Mouse (Mus musculus): Measurements from ENCODE around the gene Mfsd9.
"Not testable (repeated sequence)": the region's sequence is repeated elsewhere in the genome, so short reads cannot be mapped to it uniquely, and the experiment has no call there.

The Mfsd9 gene

DNA sequence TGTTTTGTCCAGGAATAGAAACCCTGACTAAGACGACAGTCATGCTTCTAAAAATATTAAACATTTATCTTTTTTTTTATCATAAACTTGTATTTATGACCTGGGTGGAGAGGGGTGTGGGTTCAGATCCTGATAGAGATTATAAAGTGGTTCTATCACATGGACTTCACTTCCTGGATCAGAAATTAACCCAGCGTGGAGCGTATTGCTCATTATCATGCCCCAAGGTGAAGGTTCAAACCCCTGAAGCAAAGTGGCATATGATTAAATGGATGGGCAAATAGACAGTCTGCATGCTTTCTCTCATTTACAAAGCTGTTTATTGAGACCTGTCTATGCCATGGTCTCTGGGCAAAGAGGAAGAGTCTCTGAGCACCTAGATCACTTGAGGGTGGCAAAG lies 13.7 kb downstream of the Mfsd9 start:
- DNase-seq, result no peak

DNA sequence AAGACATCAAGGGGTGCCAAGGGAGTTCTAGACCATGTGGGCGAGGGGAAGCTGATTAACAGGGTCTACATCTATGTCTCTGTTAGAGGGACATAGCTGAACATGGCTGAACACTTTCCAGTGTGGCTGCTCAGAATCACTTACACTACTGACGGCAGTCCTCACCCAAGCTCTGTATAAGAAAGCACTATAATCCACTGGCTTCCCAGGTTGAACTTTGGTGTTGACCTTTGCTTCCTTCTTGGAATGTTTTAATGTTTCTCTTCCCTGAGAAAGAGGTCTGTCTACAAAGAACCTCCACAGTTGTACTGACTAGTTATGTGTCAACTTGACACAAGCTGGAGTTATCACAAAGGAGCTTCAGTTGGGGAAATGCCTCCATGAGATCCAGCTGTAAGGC lies 14.4 kb downstream of the Mfsd9 start:
- no peak for DNase-seq

DNA sequence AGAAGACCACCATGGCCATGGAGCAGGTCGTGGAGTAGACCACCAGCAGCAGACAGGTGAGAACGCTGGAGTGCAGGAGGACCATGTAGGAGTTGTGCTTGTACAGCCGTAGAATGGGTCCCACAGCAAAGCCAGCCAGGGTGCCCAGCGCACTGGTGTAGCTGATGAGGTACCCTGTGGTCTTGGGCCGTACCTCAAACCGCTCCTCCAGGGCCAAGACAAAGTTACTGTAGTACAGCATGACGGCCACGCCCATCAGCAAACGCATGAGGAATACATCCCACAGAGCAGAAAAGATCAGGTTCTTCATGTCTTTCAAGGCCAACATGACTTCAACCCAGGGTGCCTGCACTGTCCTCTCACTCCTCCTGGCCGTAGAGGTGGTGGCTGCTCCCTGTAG lies 16.4 kb downstream of the Mfsd9 start:
- DNase-seq, result no peak

DNA sequence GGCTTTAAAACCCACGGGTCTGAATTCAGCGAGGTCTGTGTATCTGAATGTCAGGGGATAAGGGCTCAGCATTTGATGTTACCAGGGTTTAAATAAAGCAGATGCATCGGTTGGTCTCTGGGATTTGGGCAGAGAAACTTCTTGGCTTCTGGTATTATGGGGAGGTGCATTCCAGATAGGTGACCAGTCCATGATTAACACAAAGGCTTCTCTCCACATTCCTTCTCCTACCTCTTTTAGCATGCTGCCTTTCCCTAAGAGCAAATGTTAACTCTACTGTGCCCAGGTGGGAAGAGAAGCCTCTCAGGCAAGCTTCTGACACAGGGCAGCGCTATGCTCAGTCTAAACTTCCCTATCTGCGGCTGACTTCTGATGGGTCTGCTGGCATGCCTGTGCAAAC lies 17.3 kb downstream of the Mfsd9 start:
- DNase-seq, result no peak

DNA sequence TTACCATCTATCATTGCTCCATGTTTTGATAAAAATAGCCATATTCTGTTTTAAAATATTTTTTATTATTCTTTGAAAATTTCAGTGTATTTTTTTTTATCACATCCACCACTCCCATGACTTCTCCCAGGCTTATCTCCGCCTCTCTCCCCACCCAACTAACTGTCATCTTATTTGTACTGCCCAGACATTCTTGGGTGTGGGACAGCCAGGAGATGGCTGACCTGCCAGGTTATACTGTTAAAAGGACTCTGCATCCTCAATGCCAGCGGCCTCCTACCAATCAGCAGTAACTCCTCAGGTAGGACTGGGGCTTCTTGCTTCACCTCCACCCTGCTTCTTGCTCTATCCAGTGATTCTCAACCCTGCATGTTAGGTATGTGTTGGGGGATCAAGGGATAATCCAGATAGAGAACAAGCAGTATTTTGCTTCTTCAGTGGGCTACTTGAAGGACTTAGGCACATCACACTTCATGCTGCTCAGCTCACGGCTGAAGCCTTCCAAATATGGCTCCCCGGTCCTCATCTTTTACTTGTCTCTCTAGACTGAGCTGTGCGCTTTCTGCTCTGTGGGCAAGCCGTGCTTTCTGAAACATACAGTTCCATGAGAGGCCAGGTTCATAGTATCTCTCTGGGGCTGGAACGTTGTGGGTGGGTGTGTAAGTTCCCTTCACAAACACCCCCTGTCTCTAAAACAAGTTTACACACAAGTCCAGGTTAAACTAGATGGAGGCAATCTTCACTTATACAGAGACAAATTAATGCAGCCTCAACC lies 19.1 kb downstream of the Mfsd9 start:
- DNase-seq, result no peak

DNA sequence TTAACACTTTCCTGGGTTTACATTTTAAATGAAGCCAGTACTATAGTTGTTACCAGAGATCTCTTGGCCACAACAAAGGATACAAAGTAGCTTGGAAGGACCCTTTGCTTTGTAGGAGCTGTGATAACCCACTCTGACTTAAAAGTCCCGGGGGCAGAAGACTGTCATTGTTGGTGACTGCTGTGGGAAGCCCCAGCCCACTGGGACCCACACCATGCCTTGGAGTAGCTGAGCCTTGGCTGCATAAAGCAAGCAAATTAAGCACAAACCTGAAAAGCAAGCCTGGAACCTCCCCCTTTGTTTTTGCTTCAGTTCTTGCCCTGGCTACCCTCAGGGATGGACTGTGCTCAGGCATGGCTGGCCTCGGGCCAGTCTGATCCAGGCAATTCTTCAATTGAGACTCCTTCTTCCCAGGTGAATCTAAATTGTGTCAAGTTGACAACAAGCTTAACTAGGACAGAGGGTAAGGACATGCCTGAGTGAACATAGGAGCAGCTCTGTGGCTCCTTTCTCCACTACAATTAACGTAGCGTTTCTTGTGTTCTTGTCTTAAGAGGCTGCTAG lies 21.1 kb downstream of the Mfsd9 start:
- peak; percentile 14 to 16 for DNase-seq

DNA sequence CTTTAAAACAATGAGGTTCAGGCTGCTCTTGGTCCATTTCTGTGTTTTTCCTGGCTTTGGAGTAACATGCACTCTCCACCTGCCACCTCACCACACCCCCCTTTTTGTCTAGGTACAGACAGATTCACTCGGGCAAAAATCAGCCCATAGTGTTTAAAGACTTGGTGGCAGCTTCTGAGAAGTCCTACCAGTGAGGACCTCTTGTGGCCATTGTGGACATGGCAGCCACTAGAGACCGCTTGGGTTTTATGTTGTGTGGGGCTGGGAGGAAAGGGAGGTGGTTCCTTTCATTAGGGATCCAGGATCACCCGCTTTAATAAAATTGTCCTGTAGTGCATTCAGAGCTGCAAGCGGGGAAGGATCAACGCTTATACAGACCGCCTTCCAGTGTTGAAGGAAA lies 21.9 kb downstream of the Mfsd9 start:
- DNase-seq, result peak; percentile 52 to 72

DNA sequence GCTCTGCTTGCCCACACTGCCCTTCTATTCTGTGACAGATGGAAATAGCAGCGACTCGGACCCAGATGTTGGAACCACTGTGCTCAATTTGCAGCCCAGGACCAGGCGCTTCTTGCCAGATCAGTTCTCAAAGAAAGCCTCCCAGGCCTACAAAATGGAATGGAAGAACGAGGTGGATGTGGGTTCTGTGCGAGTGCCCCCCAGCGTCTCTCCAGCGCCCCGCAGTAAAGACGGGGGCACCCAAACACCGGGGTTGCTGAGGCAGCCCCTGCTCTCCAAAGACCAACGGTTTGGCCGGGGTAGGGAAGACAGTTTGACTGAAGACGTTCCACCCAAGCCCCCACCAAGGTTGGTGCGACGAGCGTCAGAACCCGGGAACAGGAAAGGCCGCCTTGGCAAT lies 22.9 kb downstream of the Mfsd9 start:
- no peak for DNase-seq

DNA sequence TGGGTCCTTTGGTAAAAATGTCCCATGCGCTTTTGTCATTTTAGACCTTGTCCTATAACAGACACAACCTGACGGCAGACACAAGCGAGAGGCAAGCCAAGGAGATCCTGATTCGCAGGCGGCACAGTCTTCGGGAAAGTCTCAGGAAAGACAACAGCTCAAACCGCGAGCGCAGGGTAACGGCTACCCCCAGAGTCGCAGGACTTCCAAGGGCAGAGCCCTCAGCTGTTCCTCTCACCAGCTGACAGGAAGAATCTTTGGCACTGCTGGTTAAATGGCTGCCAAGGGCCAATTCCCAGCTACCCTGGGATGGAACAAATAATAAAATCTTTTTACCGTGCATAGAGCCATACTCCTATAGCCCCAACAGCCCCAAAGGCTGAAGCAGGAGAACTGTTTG lies 25.0 kb downstream of the Mfsd9 start:
- DNase-seq, result no peak

DNA sequence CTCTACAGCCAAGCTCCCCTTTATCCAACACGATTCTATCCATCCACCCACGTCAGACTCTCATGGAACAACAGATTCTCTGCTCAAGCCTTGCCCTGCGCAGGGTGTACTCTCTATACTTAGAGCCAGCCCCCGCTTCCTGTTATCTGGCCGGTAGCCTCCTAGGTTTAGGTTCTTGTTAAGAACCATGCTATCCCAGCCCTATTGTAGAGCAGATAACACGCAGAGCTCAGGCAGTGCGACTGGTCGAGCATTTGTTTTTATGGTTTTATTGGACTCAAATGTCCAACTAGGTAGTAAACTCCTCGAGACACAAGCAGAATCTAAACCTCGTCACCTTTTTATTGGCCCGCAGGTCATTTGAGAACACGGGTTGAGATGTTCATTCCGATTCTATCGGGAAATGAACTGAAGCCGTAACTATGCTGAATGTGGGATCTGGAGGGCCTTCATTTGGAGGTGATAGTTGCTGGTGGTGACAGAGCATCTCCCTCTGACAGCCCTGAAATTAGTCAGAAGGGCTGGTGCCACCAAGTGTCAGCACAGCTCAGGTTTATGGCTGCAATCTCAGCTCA lies 25.7 kb downstream of the Mfsd9 start:
- DNase-seq, result no peak

DNA sequence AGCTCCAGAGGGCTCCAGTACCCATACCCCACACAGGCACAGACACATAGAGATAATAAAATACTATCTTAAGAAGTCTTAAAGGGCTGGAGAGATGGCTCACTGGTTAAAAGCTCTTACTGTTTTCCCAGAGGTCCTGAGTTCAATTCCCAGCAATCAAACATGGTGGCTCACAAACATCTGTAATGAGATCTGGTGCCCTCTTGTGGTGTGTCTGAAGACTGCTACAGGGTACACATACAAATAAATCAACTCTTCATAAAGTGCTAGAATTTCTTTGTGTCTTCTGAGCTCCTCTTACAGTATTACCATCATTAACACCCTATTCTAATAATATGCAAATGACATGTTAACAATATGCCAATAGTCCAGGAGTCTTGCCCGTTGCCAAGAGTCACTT lies 26.4 kb downstream of the Mfsd9 start:
- no peak for DNase-seq

DNA sequence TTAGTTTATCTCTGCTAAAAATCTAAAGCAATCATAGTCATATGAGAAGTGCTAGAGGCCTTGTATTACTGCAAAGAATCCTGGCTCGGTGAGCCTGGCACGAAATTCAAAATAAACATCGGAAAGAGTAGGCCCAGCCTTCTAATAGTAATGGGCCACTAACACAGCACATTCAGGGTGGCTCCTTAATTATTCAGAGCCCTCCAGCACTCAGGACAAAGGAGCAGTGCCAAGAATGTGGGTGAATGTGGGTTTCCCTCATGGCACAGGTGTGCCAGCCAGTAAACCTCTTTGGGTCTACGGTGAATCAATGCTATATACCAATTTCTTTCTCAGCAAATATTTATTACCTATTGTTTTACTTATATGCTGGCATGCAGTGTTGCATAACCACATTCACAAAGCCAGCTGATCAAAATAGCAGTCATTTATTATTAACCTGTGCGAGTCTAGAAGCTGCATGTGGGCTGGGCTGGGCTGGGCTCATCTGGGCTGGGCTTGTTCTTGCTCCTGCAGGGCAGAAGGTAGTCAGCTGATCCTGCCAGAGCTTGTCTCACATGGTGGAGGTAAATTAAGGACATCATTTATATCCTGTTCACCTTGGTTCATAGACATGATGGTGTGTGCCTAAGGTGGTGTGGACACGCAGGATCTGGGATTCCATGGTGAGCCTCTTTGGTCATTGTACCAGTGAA lies 30.6 kb downstream of the Mfsd9 start:
- no peak for DNase-seq

DNA sequence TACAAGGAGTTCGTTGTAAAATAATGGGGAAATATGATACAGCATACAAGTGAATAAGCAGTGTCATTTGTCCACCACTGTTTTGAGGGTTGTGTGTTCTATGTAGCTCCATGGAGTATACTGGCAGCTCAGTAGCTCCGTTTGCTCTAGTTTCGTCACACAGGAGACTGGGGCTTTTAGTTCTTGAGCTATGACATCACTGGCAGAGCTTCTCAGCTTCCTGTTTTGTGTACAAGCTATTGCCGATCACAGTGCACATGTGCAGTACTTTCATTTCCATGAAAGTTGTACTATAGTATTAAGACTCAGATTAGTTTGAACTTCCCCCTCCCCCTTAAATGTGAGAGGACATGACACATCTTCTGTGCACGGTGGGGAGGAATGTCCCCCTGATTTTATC lies 44.4 kb downstream of the Mfsd9 start:
- DNase-seq, result no peak

DNA sequence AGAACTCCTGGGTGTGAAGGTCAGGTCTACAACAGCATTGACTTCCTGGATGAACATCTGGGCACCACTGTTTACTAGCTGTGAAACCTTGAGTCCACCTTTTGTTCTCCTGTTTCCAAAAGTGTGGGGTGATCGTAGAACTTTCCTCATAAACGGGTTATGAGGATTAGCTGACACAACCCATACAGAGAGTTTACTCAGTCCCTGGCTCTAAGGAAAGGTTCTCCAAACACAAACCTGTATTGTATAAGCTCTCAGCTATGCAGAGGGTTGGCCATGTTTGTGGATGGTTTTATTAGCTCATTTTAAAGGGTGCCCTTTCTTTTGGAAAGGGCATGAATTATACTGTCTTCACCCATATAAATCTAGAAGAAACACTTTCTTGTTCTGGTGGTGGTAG lies 49.7 kb downstream of the Mfsd9 start:
- no peak for DNase-seq

DNA sequence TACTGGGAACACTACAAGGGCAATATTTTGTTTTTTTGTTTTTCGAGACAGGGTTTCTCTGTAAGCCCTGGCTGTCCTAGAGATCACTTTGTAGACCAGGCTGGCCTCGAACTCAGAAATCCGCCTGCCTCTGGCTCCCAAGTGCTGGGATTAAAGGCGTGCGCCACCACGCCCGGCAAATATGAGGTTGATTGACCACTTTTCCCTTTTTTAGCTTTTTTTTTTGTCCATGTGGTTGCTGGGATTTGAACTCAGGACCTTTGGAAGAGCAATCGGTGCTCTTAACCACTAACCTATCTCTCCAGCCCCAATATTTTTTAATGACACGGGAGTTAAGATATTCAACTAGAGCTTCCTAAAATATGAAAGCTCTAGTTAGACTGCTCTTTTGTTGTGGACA lies 52.2 kb downstream of the Mfsd9 start:
- DNase-seq, result not testable (repeated sequence)

DNA sequence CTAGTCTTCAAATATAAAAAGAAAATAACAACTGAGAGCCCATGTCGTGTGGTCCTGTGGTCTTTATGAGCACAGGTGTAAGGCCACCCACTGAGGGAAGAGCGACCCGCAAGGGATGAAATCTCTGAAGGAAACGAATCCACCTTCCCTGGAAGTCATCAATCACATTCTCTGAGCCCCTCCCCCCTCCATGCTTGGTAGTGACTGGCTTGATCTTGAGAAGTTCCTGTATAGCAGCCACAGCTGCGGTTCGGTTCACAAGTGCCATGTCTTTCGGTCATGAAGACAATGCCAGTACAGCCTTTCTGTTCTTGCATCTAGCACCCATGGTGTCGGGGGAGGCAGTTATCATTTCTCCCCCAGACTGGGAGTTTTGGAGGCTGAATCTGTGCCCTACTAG lies 52.8 kb downstream of the Mfsd9 start:
- DNase-seq, result no peak

DNA sequence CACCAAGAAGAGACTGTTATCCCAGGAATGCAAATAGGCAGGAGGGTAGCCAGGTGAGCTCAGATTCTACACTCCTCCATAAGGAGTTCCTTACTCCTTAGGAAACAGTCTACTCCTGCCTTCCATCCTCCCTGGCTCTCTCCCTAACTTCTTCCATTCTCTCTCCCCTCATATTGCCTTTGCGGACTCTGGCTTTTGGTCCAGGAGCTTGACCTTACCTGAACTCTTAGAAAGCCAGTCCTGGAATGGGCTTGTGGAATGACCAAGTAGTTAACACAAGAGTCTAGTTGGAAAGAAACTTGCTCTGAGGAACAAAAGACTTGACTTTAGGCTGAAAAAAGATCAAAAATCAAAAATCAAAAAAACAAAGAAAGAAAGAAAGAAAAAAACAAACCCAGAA lies 61.9 kb downstream of the Mfsd9 start:
- no peak for DNase-seq

DNA sequence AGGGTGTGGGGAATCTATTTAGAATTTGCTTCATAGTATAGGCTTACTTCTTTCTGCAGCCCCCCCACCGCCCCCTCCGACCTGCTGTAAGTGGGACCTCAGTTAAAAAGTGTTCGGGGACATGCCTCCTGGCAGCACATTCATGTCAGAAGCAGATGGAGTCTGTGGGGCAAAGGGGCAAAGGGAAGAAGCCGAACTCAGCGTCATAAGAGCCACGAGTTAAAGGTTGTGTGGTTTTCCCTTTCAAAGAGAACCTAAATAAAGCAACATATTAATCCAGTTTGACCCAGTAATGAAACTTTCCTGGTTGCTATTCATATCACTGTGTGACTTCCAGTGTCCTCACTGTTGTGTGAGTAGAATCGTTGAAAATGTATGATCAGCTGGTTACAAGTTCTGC lies 63.1 kb downstream of the Mfsd9 start:
- no peak for DNase-seq

DNA sequence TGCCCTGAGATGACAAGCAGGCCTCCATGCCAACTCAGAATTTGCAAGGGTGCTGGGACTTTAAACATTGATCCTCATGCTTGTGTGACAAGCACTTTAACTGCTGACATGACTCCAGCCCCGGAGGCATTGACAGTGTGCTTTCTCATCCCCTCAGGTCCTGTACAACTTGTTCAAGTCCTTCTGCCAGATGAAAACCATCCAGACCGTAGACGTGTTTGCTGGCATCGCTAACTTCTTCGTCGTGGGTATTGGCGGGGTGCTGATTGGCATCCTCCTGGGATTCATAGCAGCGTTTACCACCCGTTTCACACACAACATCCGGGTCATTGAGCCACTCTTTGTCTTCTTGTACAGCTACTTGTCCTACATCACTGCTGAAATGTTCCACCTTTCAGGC lies 64.4 kb downstream of the Mfsd9 start:
- no peak for DNase-seq

Data from cerebellum, postnatal 14 days (tissue).